Mouse (Mus musculus) E14TG2a.4 (cell line): ENCODE data around the gene Tax1bp3.

Source experiments
- CTCF ChIP-seq: conservative IDR thresholded peaks from 2 replicates; pipeline ENCODE4 v1.5.1; 2014; ENCODE audit warnings: low read length
- NANOG ChIP-seq: IDR thresholded peaks from 2 replicates; pipeline ENCODE4 v1.6.1; 2014; ENCODE audit warnings: borderline replicate concordance, low read length, mixed read lengths

- no peak for TF ChIP-seq CTCF
- TF ChIP-seq NANOG = no peak
Observed at GRCm38 (mm10) chr11:73201021-73201420, 24.1 kb downstream of the Tax1bp3 start.
